Mouse (Mus musculus): ENCODE measurements around the gene Wdtc1.

GRCm38 (mm10) chr4:133352797-133353196 is 484 bp downstream of the Wdtc1 start:
- TF ChIP-seq CTCF (IDR thresholded peaks at IDR 0.05; ENCODE audit: borderline replicate concordance, control insufficient read depth, extremely low read depth, insufficient read depth, low read length, poor library complexity) (no peak), POLR2A (IDR thresholded peaks at IDR 0.05; ENCODE audit: control insufficient read depth, extremely low read depth, insufficient read depth, low read length, poor library complexity) (no peak)
